Mouse (Mus musculus) testis, postnatal 10 days (tissue): ENCODE data around the gene Kcna6.
A peak's percentile ranks its signal among the peaks of the same experiment; 100 is the strongest.

Experiments used
- DNase-seq: peaks from one replicate; pipeline ENCODE4 v3.0.0; 2021; ENCODE audit warnings: low spot score

Gene Kcna6

GRCm38 (mm10) chr6:126735806-126736205, 4.7 kb downstream of the Kcna6 start:
- DNase-seq, result no peak

GRCm38 (mm10) chr6:126732645-126733044, 7.8 kb downstream of the Kcna6 start:
- DNase-seq, result no peak

GRCm38 (mm10) chr6:126728803-126729202, 11.7 kb downstream of the Kcna6 start:
- DNase-seq, result no peak

GRCm38 (mm10) chr6:126718423-126719087, 21.9 kb downstream of the Kcna6 start:
- no peak for DNase-seq

GRCm38 (mm10) chr6:126712531-126712930, 27.9 kb downstream of the Kcna6 start:
- DNase-seq, result no peak

- DNase-seq, result no peak
Measured at GRCm38 (mm10) chr6:126705936-126706335, 34.5 kb downstream of the Kcna6 start.

GRCm38 (mm10) chr6:126704430-126704829, 36.0 kb downstream of the Kcna6 start:
- DNase-seq, result no peak

GRCm38 (mm10) chr6:126702116-126702515, 38.4 kb downstream of the Kcna6 start:
- DNase-seq, result peak; percentile 84

- no peak for DNase-seq
Measured at GRCm38 (mm10) chr6:126701196-126701595, 39.3 kb downstream of the Kcna6 start.

GRCm38 (mm10) chr6:126699995-126700394, 40.5 kb downstream of the Kcna6 start:
- DNase-seq, result no peak

GRCm38 (mm10) chr6:126687120-126687519, 53.4 kb downstream of the Kcna6 start:
- DNase-seq, result no peak

- no peak for DNase-seq
Measured at GRCm38 (mm10) chr6:126685135-126685534, 55.3 kb downstream of the Kcna6 start.

- DNase-seq, result peak; percentile 55
Measured at GRCm38 (mm10) chr6:126678961-126679360, 61.5 kb downstream of the Kcna6 start.

GRCm38 (mm10) chr6:126667001-126667400, 73.5 kb downstream of the Kcna6 start:
- DNase-seq, result no peak

- DNase-seq, result no peak
Measured at GRCm38 (mm10) chr6:126666091-126666490, 74.4 kb downstream of the Kcna6 start.

- no peak for DNase-seq
Measured at GRCm38 (mm10) chr6:126664569-126664968, 75.9 kb downstream of the Kcna6 start.
